Mouse (Mus musculus) spleen, adult 12 weeks (tissue): ENCODE results near the gene Slc35b1.
A peak's percentile ranks its signal among the peaks of the same experiment; 100 is the strongest.
"Not testable (repeated sequence)": the region's sequence is repeated elsewhere in the genome, so short reads cannot be mapped to it uniquely, and the experiment has no call there.

Experiments
- DNase-seq: peaks from one replicate; pipeline ENCODE4 v3.0.0; 2022; ENCODE audit warnings: low spot score

Slc35b1 gene

DNA sequence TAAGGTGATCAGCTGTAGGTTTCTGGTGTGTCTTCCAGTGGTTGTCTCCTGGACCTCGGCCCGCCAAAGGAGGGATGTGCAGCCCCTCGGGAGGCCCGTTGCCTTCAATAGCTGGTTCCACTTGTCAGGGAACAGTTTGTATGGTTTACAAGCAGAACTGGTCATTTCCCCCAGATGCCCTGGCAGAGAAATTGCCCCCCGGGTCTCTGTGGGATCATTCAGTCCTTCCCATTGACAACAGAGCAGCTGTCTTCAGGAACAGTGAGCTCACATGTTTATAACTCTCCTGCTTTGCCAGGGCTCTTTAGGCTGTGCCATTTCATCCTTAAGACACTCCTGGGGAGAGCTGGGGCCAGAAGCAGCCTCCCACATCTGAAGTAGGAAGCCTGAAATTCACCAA is 9.6 kb downstream of the Slc35b1 start:
- no peak for DNase-seq

DNA sequence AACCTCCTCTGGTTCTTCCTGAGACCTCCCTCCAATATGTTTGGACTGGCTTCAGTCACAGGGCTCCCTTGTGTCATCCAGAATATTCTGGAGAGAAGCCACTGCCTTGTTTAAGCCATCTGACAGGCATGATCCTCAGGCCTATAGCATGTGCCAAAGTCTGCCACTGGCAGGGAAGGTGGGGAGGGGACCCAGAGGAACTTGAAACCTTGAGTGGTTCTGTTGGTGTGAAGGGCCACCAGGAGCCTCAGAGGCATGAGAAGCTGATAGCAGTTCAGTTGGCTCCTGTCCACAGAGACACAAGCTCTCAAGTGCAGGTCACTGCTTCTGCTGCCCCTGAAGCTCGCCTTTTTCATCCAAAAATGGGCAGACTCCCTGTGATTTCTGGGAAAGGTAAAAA is 12.1 kb downstream of the Slc35b1 start:
- no peak for DNase-seq

DNA sequence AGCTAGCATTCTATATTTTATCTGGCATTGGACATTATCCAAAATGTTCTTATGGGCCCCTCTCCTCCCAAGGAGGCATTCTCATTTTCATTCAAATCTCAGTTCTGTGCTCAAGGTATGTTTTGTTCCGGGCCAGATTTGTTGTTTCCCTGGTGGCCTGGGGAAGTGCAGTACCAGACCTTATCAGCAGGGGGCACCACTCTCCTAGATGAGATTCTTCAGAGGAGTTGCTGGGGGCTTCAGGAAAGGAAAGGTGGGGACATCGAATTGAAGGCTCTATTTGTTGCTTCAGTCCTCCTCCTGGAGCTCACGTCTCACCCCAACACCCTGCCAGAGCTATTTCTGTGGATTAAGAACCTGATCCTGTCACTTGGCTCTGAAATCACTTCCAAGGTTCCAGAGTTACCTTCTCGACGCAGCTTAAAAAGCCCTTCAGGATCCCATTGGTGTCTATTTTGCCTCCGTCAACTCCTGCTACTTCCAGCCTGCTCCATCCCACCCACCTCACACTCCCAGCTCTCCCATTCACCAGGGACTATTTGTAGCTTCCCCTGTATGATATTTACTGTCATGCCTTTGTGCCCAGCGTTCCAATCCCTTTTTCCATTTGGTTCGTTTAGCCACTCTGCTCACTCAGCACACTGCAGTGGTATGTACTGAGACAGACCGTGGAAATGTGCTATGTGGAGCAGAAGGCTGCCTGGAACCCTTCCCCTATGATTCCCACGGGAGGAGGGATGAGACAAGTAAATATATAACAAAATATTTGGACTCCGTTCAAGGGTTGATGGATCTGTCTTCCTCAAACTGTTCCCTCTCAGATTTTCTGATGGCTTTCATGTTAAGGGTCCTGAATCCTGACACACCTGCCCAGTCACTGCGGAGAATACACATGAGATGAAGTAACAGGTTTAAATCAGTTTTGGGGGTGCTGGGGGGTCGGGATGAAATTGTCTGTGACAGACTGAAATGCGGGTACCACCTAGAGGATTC is 13.6 kb downstream of the Slc35b1 start:
- peak; percentile 55 for DNase-seq

GRCm38 (mm10) chr11:95399520-95400020 is 15.1 kb downstream of the Slc35b1 start:
- no peak for DNase-seq

DNA sequence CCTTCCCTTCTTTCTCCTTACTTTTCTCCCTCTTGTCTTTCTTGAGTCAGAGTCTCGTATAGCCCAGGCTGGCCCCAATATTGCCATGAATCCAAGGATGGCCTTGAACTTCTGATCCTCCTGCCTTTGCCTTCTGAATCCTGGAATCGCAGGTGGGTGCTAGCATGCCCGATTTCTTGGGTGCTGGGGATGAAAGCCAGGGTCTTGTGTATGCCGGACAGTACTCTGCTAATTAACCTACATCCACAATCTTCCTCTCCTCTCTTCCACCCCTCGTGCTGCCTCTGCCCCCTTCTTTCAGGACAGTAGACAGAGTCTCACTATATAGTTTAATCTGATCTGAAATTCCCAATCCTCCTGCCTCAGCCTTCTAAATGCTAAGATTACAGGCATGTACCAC is 17.1 kb downstream of the Slc35b1 start:
- no peak for DNase-seq

DNA sequence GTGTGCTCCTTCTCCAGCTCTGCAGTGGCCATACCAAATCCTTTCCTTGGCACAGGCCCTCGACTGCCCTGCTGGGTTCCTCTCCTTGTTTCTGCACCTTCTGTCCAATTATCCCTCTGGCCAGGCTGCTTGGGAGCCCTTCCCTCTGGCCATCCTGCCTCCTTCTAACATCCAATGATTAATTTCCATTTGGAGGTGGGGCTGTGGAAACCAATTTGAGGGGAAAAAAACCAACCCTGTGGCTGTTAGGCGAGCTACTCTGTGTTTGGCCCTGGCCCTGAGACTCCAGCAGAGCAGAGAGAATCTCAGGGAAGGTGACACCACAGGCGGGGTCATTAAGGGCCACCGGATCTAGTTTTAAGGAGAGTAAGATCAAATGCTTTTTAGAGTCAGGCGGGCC is 17.7 kb downstream of the Slc35b1 start:
- DNase-seq, result no peak

DNA sequence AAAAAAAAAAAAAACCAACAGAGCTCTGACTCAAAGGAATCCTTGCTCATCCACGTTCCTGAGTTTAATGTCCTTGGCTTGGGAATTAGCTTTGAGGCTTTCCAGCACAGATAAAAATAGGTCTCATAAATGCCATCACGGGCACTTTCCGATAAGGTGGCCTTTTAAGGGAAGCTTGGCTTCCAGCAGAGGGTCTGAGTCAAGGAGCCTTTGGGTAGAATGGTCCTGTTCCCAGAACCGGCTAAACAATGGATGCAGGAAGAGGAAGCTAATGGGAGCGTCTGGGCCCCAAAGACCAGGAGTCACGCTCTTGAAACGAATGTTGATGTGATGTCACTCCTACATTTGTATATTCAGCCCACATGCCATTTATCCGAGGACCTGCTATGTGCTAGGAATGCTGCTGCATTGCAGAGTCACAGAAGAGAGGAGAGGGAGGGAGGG is 18.2 kb downstream of the Slc35b1 start:
- DNase-seq, result no peak

DNA sequence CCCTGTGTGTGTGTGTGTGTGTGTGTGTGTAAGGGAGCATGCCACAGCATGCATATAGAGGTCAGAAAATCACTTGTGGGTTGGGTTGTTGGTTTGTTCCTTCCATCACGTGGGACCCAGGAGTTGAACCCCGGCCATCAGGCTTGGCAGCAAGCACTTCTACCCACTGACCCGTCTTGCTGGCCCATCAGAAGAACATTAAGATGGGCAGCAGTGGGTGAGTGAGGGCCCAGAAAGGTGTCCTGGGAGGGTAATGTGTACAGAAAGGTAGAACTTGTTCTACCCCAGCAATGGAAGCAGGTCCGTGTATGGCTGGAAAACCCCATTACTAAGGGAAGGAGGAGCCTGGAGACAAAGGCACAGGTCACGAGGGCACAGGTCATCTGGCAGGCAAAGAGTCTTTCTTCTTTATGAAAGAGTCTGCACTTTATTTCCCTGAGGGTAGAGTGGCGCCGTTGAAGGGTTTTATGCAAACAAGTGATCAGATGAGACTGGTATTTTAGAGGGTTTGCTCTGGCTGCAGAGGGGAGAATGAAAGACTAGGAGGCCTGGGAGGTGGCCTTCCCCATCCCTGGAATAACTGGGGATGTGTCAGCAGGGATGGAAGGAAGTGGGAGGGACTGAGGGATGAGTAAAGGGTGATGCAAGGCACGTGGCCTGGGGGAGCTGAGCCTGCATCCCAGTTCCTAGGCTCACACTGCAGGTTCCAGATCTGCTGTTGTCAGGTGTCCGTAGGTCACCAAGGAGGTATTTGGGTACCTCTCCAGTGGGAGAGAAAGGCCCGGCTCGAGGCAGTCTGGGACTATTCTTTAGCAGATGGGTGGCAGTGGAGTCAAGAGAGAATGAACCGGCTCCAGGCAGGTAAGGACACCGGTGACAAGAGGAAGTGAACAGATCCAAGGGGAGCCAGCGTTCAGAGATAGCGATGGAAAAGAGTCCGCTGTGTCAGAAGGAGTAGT is 19.2 kb downstream of the Slc35b1 start:
- DNase-seq, result no peak

DNA sequence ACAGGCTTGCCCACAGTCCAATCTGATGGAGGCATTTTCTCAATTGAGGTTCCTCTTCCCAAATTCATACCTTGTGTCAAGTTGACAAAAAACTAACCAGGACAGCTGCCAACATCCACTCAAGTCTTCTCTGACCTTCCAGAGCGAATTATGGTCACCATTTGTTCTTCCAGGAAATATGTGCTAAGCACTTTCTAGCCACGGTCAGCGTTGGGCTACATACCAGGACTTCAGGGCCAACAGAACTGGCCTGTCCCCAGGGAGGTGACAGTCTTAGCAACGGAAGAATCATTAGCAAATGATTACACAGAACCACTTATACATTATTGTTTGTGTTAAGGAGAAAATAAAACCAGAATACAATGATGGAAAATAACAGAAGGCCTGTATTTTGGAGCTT is 21.3 kb downstream of the Slc35b1 start:
- DNase-seq, result no peak

DNA sequence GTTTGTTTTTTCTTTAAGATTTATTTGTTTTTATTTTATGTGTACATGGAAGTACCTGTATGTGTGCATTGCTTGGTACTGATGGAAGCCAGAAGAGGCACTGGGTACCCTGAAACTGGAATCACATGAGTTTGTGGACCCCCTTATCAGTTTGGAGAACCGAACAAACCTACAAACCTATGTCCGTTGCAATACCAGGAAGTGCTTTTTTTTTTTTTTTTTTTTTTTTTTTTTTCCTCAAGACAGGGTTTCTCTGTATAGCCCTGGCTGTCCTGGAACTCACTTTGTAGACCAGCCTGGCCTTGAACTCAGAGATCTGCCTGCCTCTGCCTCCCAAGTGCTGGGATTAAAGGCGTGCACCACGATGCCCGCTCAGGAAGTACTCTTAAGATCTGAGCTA is 21.9 kb downstream of the Slc35b1 start:
- DNase-seq, result not testable (repeated sequence)

GRCm38 (mm10) chr11:95409450-95410112 is 25.1 kb downstream of the Slc35b1 start:
- DNase-seq, result no peak

GRCm38 (mm10) chr11:95411453-95412013 is 27.0 kb downstream of the Slc35b1 start:
- no peak for DNase-seq

DNA sequence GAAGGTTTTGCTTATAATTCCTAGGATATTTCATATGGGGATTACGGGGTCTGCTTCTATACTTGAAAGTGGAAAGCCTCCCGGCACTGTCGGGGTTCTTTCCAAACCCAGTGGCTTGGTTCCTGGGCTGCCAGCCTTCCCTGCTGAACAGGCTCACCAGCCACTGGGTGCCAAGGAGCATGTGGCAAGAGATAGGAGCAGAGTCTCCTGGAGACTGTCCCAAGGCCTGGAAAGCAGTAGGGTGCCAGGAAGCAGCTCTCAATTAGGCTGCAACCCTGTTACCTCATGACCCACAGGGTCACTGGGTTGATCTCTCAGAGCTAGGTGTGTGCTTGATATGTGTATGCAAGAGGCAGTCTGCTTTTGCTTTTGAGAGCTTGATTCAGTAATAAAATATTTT is 28.1 kb downstream of the Slc35b1 start:
- DNase-seq, result no peak

DNA sequence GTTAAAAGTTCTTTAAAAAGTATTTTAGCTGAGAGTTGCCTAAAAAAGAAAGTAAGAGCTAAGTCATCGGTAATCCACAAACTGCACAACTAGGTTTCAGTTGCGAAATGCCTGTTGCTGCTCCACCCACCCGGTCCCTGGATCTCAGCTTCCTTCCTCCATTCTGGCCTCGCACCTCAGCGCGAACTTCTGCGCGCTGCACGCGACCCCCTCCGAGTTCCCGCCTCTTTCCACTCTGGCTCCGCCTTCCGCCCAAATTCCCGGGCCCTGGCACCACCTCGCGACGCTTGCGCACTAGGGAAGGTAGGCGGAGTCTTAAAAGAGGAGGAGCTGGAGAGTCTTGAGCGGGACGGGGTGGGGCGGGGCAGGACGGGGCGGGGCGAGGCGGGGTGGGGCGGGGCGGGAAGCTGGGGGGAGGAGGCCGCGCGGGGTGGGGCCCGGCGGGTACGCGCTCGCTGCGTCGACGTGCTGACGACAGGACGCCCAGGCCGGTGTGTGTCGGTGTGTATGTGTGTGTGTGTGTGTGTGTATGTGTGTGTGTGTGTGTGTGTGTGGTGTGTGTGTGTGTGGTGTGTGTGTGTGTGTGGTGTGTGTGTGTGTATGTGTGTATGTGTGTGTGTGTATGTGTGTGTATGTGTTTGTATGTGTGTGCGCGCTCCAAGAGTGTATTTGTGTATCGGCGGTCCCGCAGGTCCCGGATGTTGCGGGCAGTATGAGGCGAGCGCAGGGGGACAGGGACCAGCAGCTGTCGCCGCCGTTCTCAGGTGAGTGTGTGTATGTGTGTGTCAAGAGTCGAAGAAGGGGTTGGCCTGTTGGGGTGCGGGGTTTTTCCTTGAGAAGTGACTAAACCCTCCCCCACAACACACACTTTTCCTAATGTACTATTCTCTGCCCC is 29.4 kb downstream of the Slc35b1 start, which contains the start of gene Spop:
Gene Spop (plus strand): TSS at position 440 of the 895 bp plus-strand sequence.
- DNase-seq, result peak; percentile 89

- peak; percentile 85 for DNase-seq
Measured at GRCm38 (mm10) chr11:95414536-95415161, 30.2 kb downstream of the Slc35b1 start.

- no peak for DNase-seq
Measured at GRCm38 (mm10) chr11:95415931-95416330, 31.4 kb downstream of the Slc35b1 start.

DNA sequence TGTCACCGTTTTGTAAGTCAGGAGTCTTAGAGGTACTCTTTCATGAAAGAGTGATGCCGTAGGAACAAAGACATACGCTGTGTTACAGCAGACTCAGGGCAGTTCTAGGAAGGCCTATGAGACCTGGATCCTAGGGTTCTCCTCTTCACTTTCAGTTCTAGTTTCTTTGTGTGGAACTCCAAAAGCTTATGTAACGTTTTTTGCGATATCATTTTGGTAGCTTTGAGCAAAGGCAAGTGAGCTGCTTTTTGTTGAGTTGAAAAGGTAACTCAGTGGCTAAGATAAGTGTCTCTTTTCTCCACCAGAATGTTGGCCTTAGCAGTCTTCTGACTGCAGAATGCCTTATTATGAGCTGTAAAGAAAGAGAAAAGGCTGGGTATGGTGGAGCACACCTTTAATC is 32.8 kb downstream of the Slc35b1 start:
- DNase-seq, result no peak

DNA sequence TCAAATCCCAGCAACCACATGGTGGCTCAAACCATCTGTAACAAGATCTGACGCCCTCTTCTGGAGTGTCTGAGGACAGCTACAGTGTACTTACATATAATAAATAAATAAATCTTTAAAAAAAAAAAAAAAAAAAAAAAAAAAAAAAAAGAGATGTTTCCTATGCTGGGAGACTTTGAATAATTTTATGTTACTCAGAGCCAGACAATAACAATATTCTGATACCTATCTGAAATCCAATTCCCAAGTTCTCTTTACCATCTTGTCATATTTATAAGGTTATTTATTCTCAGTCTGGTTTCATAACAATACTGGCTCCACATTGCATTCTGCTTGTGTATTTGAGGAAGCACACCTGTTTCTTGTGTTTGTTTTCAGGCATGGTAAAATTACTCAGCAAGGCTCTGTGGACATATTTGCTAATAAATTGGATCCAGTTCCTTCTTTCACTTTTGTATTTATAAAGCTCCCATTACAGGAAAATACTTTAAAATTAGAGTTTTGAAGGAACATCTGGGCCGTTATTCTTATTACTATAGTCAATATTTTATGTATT is 36.5 kb downstream of the Slc35b1 start:
- DNase-seq, result no peak

- no peak for DNase-seq
Measured at GRCm38 (mm10) chr11:95423505-95423904, 39.0 kb downstream of the Slc35b1 start.

- DNase-seq, result no peak
Measured at GRCm38 (mm10) chr11:95431344-95431743, 46.9 kb downstream of the Slc35b1 start.
